Mouse (Mus musculus) cerebellum, adult 2 months (tissue): ENCODE results near the gene Pithd1.
A peak's percentile ranks its signal among the peaks of the same experiment; 100 is the strongest.

Source experiments
- CTCF ChIP-seq: fragments of 200-500 bp; IDR thresholded peaks from 2 replicates; pipeline ENCODE4 v1.5.1; 2011; ENCODE audit warnings: low read depth, mild to moderate bottlenecking, control low read depth, low read length, moderate library complexity, borderline replicate concordance; ENCODE audit not compliant: insufficient read depth
- POLR2A ChIP-seq: fragments of 200-500 bp; IDR thresholded peaks from 2 replicates; pipeline ENCODE4 v1.6.1; 2011; ENCODE audit warnings: low read length, control low read depth, borderline replicate concordance; ENCODE audit not compliant: insufficient read depth

DNA sequence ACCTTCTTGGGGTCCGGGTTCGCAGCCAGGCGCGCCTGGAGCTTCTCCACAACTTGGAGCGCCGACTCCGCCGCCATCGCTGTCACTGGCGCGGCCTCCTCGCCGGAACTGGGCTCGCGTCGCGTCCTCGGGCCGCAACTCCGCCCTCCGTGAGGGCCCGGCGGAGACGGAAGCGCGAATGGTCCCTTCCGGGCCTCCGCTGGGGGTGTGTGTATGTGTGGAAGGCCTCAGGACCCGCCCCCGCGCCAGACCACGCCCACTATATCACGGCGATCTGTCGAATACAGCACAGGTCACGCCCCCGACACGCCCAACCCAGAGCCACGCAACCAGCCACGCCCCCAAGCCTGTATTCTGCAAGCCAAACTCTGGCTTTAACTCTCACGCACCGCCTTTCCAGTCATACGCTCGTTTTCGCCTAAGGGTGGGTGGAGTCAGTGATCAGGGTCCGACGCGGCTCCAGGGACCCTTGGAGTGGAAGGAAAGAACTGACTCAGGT, 34.5 kb upstream of the Pithd1 start, which contains the start of gene Eloa:
- TF ChIP-seq CTCF = no peak
- TF ChIP-seq POLR2A = peak; percentile 63
